ENCODE assay signal across 8 mouse cellular contexts in genomic region chr9:21593122-21593721, GRCm38 (mm10). TPM values are rescaled to one million over a fixed set of nuclear protein-coding genes. Genes with fewer than 3 reads are reported as not detected.
DNase-seq lines count a peak whose midpoint lies in the region; ATAC-seq and TF ChIP-seq lines count a peak whose summit lies in the region.

No protein-coding gene starts in this region.

- H3K36me3 ChIP-seq in heart, adult 2 months (ENCODE audit: control insufficient read depth, insufficient read depth, low read length) = no peaks in the 10 kb centered on the region; the same call in 1 of the 2 replicates
- H3K36me3 ChIP-seq in kidney, embryonic 15.5 days = peaks cover 57% of the 10 kb centered on the region
- H3K36me3 ChIP-seq in liver, embryonic 13.5 days = peaks cover 40% of the 10 kb centered on the region

- DNase-seq in heart, adult 2 months = no peak
- no peak for DNase-seq in heart, adult 9 months (ENCODE audit: low spot score in 2 of 2)
- peak; percentile 25 for DNase-seq in c-Kit-positive CD71-negative TER-119-negative erythroid progenitor cells, embryonic 14.5 days (ENCODE audit: low read depth)
- DNase-seq in gastrocnemius, postnatal 25 days = peak; percentile 55
- peak; percentile 27 for DNase-seq in liver, embryonic 13.5 days
- DNase-seq in natural killer cell, adult 2 months (ENCODE audit: low spot score in 2 of 2) = peak; percentile 45 to 51
- peak; percentile 64 for DNase-seq in testis, postnatal 14 days (ENCODE audit: low spot score)

- peak overlapping the region; percentile 84 for H3K4me3 ChIP-seq in heart, adult 2 months
- peak overlapping the region; percentile 92 for H3K4me3 ChIP-seq in kidney, embryonic 15.5 days (replicated peaks)
- peak overlapping the region; percentile 90 for H3K4me3 ChIP-seq in liver, embryonic 13.5 days (replicated peaks)

- intact Hi-C loops in heart, adult 2 months (cut with DNase I) = no loop called here

- TF ChIP-seq POLR2A in heart, adult 2 months (IDR thresholded peaks at IDR 0.05; ENCODE audit: insufficient read depth, low read depth, low read length) = no peak

- no peak for TF ChIP-seq CTCF in heart, adult 2 months (IDR thresholded peaks at IDR 0.05)

- no peak for TF ChIP-seq EP300 in heart, adult 2 months (IDR thresholded peaks at IDR 0.05; ENCODE audit: insufficient read depth, low read depth, low read length)

- peaks cover 9% of the 10 kb centered on the region for H3K4me1 ChIP-seq in heart, adult 2 months (ENCODE audit: control insufficient read depth, insufficient read depth, low read length)
- H3K4me1 ChIP-seq in kidney, embryonic 15.5 days = peaks cover 38% of the 10 kb centered on the region
- peaks cover 33% of the 10 kb centered on the region for H3K4me1 ChIP-seq in liver, embryonic 13.5 days (replicated peaks)

- WGBS in heart, adult 2 months = under 1% methylated on average over 68 of the region's 69 CpGs
- WGBS in kidney, embryonic 15.5 days = 1% methylated on average over 69 of the region's 69 CpGs
- under 1% methylated on average over 69 of the region's 69 CpGs for WGBS in liver, embryonic 13.5 days (ENCODE audit: insufficient replicate concordance)

- H3K27ac ChIP-seq in heart, adult 2 months = peak overlapping the region; percentile 72
- H3K27ac ChIP-seq in kidney, embryonic 15.5 days = peak overlapping the region; percentile 90
- H3K27ac ChIP-seq in liver, embryonic 13.5 days = peak overlapping the region; percentile 88

- H3K9ac ChIP-seq in heart, adult 2 months (ENCODE audit: low read depth, low read length) = peak overlapping the region; percentile 84
- peak overlapping the region; percentile 86 for H3K9ac ChIP-seq in kidney, embryonic 15.5 days
- peak overlapping the region; percentile 95 for H3K9ac ChIP-seq in liver, embryonic 13.5 days

- peak; percentile 63; the same call in 1 of the 2 replicates for ATAC-seq in kidney, embryonic 15.5 days (replicated peaks; ENCODE audit: low FRiP score)
- ATAC-seq in liver, embryonic 13.5 days (ENCODE audit: low read depth) = peak; percentile 75

- no peaks in the 10 kb centered on the region for H3K9me3 ChIP-seq in kidney, embryonic 15.5 days (replicated peaks)
- no peaks in the 10 kb centered on the region for H3K9me3 ChIP-seq in liver, embryonic 13.5 days (replicated peaks)

- peak overlapping the region; percentile 96 for H3K4me2 ChIP-seq in kidney, embryonic 15.5 days
- peak overlapping the region; percentile 99 for H3K4me2 ChIP-seq in liver, embryonic 13.5 days

- H3K79me2 ChIP-seq in heart, adult 2 months (replicated peaks; ENCODE audit: control insufficient read depth, insufficient read depth, low read length) = no peaks in the 10 kb centered on the region; the same call in 1 of the 2 replicates

- H3K27me3 ChIP-seq in heart, adult 2 months (ENCODE audit: control insufficient read depth, insufficient read depth, low read length) = no peaks in the 10 kb centered on the region
- no peaks in the 10 kb centered on the region for H3K27me3 ChIP-seq in kidney, embryonic 15.5 days
- no peaks in the 10 kb centered on the region for H3K27me3 ChIP-seq in liver, embryonic 13.5 days

RNA-seq across cellular contexts. Expression of gene Yipf2, which starts 0.6 kb away (rescaled TPM):
- total RNA-seq in heart, adult 2 months (2021) = 1 to 10 TPM; 6.4 to 8.0 TPM
- polyA plus RNA-seq in heart, adult 2 months (2012; rRNA removed) = 11.2 and 12.5 TPM in 2 replicates
- total RNA-seq in gastrocnemius, postnatal 25 days (2021) = 1 to 10 TPM; 3.5 to 5.1 TPM
- polyA plus RNA-seq in kidney, embryonic 15.5 days (2015; fragmentation: Nextera tagmentation; extraction: Ambion mirVana) = 29.7 and 32.7 TPM in 2 replicates
- polyA plus RNA-seq in liver, embryonic 13.5 days (2015; fragmentation: Nextera tagmentation; extraction: Ambion mirVana) = 8.8 and 10.2 TPM in 2 replicates

RNA-seq across cellular contexts. Expression of gene Timm29, which starts 0.7 kb away (rescaled TPM):
- 10 to 100 TPM; 55.2 to 63.8 TPM for total RNA-seq in heart, adult 2 months (2021)
- polyA plus RNA-seq in heart, adult 2 months (2012; rRNA removed) = 35.2 and 58.6 TPM in 2 replicates
- total RNA-seq in gastrocnemius, postnatal 25 days (2021) = 10 to 100 TPM; 41.6 to 41.8 TPM
- 28.4 and 28.6 TPM in 2 replicates for polyA plus RNA-seq in kidney, embryonic 15.5 days (2015; fragmentation: Nextera tagmentation; extraction: Ambion mirVana)
- polyA plus RNA-seq in liver, embryonic 13.5 days (2015; fragmentation: Nextera tagmentation; extraction: Ambion mirVana) = 17.7 and 21.5 TPM in 2 replicates

RNA-seq across cellular contexts. Expression of gene Smarca4, which starts 22.7 kb away (rescaled TPM):
- 10 to 100 TPM; 43.5 to 47.0 TPM for total RNA-seq in heart, adult 2 months (2021)
- 21.5 and 26.5 TPM in 2 replicates for polyA plus RNA-seq in heart, adult 2 months (2012; rRNA removed)
- total RNA-seq in gastrocnemius, postnatal 25 days (2021) = 10 to 100 TPM; 39.3 to 39.6 TPM
- 91.0 and 101 TPM in 2 replicates for polyA plus RNA-seq in kidney, embryonic 15.5 days (2015; fragmentation: Nextera tagmentation; extraction: Ambion mirVana)
- polyA plus RNA-seq in liver, embryonic 13.5 days (2015; fragmentation: Nextera tagmentation; extraction: Ambion mirVana) = 26.5 and 29.5 TPM in 2 replicates

RNA-seq across cellular contexts. Expression of gene Carm1, which starts 46.5 kb away (rescaled TPM):
- 10 to 100 TPM; 61.5 to 66.5 TPM for total RNA-seq in heart, adult 2 months (2021)
- 65.4 and 77.6 TPM in 2 replicates for polyA plus RNA-seq in heart, adult 2 months (2012; rRNA removed)
- total RNA-seq in gastrocnemius, postnatal 25 days (2021) = 10 to 100 TPM; 58.2 to 60.9 TPM
- polyA plus RNA-seq in kidney, embryonic 15.5 days (2015; fragmentation: Nextera tagmentation; extraction: Ambion mirVana) = 44.1 and 50.2 TPM in 2 replicates
- polyA plus RNA-seq in liver, embryonic 13.5 days (2015; fragmentation: Nextera tagmentation; extraction: Ambion mirVana) = 15.5 and 16.9 TPM in 2 replicates

Comparison
In these comparisons a context has a peak if more than half of its experiments do, and no peak if none do; other contexts are left out.
1. DNase-seq: peak in c-Kit-positive CD71-negative TER-119-negative erythroid progenitor cells, embryonic 14.5 days (single experiment), gastrocnemius, postnatal 25 days (single experiment), liver, embryonic 13.5 days (single experiment), natural killer cell, adult 2 months (2 of 2) and testis, postnatal 14 days (single experiment); none in heart, adult 2 months (0 of 2) and heart, adult 9 months (0 of 2).
2. Peak in every context shown above with its lines, with median percentiles within 50 percentile points of each other: H3K27ac ChIP-seq, H3K4me3 ChIP-seq and H3K9ac ChIP-seq.